Mouse (Mus musculus): Measurements from ENCODE around the gene Gtsf1.

GRCm38 (mm10) chr15:103430241-103430640 is at the start of gene Gtsf1:
- TF ChIP-seq CTCF (IDR thresholded peaks at IDR 0.05; ENCODE audit: borderline replicate concordance, extremely low read depth, insufficient read depth, insufficient read length) (no peak), POLR2A (IDR thresholded peaks at IDR 0.05; ENCODE audit: borderline replicate concordance, extremely low read depth, insufficient read depth, insufficient read length, poor library complexity, severe bottlenecking) (no peak)

All from brain, embryonic 14.5 days (tissue).